Mouse (Mus musculus) central nervous system, embryonic 11.5 days (tissue): Measurements from ENCODE around the gene Cers3. TPM values are rescaled to one million over a fixed set of nuclear protein-coding genes. Genes with fewer than 3 reads are reported as not detected.

Experiments
- polyA plus RNA-seq: library from polyadenylated mRNA; depleted of rRNA; stranded (reverse); fragments of >200 nt; gene quantifications from 2 replicates; pipeline ENCODE4 v1.2.3, GENCODE M21; 2012; rRNA removed

Gene Cers3
- polyA plus RNA-seq = 0.48 and 0.80 TPM in 2 replicates

DNA sequence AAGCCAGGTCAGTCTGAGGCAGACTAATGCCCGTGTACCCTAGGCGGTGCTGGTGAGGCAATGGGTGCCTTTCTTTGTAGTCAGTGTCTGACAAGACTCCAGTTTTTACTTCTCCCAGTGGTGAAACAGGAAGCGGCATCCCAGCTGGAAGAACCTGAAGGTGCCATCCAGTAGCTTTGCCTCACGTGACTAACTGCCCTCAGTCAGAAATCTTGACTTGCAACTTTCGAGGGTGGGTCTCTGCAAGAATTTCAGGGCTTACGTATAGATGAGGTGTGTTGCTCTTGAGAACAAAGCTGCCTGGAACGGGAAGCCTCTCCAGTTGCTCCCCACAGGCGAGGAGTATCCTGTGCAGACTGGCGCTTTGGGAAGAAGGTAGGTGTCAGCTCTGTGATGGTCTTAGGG lies at the start of gene Cers3:
TSS of gene Cers3 (plus strand) at position 128 of the 405 bp plus-strand sequence.

DNA sequence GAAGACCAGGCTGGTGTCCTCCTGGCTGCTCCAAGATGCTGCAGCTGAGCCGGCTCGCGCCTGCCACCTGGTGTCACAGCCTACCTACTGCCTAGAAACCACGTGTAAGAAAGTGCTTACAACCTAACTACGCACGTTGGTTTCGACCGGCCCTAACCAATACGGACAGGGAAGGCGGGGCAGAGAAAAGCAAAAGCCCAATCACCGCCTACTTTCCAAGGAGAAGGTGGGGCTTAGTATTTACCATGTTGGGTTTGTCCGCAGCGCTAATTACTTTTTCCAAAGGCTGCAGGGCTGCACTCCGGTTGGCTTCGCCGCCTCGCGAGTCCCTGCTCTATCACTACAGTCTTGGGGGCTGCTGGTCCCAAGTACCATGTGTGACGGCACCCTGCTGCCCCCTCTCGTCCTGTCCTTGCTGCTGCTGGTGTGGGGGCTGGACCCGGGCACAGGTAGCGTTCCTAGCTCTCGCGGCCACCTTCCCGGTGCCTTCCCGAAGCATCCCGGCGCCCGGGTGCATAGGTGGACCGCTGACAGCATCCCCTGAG lies 96.2 kb downstream of the Cers3 start, which contains the start of gene Adamts17:
TSS of gene Adamts17 (plus strand) at position 273 of the 545 bp plus-strand sequence.

Other genes starting within 250 kb of the Cers3 start
- gene Asb7, start 53.9 kb upstream of the Cers3 start, polyA plus RNA-seq = 11.6 and 21.2 TPM in 2 replicates
- gene Lins1, start 53.6 kb upstream of the Cers3 start, polyA plus RNA-seq = 12.3 and 20.1 TPM in 2 replicates
- 1.2 and 3.7 TPM in 2 replicates for gene Adamts17, start 96.2 kb downstream of the Cers3 start, polyA plus RNA-seq